Mouse (Mus musculus): ENCODE measurements around the gene Dab2ip. TPM values are rescaled to one million over a fixed set of nuclear protein-coding genes. Genes with fewer than 3 reads are reported as not detected.

Gene Dab2ip
- polyA plus RNA-seq, 1 experiment from 2014 or later, result 56.9 TPM

DNA sequence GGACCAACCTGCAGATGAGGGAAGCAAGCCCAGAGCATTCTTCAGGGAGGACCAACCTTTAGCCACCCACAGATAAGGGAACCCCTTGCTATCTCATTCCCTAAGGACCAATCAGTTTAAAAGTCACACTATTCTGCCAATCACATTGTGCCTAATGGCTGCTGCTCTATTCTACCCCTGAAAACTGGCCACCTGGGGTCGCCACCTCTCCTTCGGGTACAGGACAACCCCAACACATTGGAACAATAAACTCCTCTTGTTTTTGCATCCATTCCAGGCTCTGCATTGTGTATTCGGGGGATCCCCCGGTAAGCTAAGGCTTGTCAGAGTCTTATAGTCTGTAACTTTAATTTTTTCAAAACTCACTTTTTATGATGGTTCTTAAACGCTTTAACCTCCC is 203.4 kb downstream of the Dab2ip start:
- no peak overlapping the region for H3K4me2 ChIP-seq
- no peak for ATAC-seq (ENCODE audit: low FRiP score)
- H3K27ac ChIP-seq, result no peak overlapping the region
- no peak overlapping the region for H3K9ac ChIP-seq
- 87% methylated on average over 5 of the region's 5 CpGs for WGBS
- H3K4me1 ChIP-seq, result peaks cover 8% of the 10 kb centered on the region; the same call in 1 of the 2 replicates
- no peaks in the 10 kb centered on the region for H3K9me3 ChIP-seq
- no peak overlapping the region for H3K4me3 ChIP-seq (replicated peaks)
- no peaks in the 10 kb centered on the region for H3K27me3 ChIP-seq
- H3K36me3 ChIP-seq (replicated peaks), result no peaks in the 10 kb centered on the region

DNA sequence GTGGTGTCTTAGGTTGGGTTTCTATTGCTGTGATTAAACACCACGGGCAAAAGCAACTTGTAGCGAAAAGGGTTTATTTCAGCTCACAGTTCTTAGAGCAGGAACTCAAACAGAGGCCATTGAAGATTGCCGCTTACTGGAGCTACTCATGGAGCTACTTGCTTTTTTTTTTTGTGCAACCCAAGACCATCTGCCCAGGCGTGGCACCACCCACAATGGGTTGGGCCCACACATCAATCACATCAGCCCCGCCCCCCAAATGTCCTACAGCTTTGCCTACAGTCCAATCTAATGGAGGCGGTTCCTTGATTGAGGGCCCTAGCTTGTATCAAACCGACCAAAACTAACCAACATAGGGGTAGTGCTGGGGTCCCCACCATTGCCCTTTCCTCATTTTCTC is 205.8 kb downstream of the Dab2ip start:
- Histone ChIP-seq H3K27me3 (no peaks in the 10 kb centered on the region), H3K27ac (no peak overlapping the region), H3K4me3 (replicated peaks) (no peak overlapping the region), H3K9me3 (no peaks in the 10 kb centered on the region), H3K4me2 (no peak overlapping the region), H3K36me3 (replicated peaks) (no peaks in the 10 kb centered on the region), H3K9ac (no peak overlapping the region), H3K4me1 (peaks cover 20% of the 10 kb centered on the region)
- no peak for ATAC-seq (ENCODE audit: low FRiP score)
- WGBS, result 89% methylated on average over 7 of the region's 7 CpGs

DNA sequence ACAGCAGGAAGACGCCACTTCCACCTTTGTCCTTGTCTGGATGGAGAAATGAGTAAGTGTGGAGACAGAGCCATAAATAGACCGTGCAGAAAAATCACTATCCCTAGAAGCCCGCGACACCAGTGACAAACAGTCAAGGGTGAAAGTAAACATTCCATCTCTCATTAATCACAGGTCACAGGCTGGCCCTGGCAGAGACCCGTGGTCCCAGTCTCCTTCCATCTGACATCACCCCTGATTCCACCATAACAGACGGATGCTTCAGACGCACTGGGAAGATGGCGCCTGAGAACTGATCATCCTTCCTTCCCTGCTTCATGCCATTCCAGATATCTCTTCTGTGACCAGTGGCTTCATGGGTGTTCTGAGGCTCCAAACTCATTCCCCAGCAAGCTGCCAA is 206.3 kb downstream of the Dab2ip start:
- 89% methylated on average over 8 of the region's 8 CpGs for WGBS

DNA sequence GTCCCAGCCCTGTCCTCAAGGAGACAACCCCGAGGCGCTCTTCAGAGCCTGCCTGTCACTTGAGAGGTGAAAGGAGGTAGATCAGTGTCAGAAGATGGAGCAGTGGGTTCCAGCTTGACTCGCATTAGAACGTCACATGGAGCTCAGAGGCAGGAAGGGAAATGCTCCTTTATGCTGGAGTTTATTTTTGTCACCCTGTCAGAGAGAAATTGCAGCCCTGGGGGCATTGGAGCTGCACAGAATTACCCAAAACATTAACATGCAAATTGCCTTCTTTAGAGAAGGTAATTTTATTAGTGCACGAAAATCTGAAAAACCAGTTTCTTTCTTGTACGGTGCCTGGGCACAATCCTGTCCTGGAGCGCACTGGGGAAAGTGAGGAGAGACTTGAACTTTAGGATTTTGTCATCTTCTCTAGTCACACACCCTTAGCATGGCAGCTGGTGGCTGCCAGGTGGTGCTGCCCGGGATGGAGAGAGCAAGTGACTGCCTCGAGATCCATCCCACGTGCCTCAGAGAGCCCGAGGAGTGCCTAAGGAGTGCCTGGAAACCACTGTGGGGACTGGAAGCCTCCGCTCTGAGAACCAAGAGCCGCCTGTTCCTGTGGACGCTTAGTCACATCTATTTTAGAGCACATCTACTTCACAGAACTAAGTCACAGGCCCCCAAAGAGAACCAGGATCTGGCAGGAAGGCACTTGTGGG is 209.9 kb downstream of the Dab2ip start:
- WGBS, result 35% methylated on average over 14 of the region's 14 CpGs
- Histone ChIP-seq H3K4me1 (peaks cover 14% of the 10 kb centered on the region), H3K27me3 (no peaks in the 10 kb centered on the region), H3K9ac (no peak overlapping the region), H3K4me3 (replicated peaks) (no peak overlapping the region), H3K4me2 (no peak overlapping the region), H3K27ac (no peak overlapping the region; the same call in 1 of the 2 replicates), H3K36me3 (replicated peaks) (no peaks in the 10 kb centered on the region), H3K9me3 (no peaks in the 10 kb centered on the region)
- no peak for ATAC-seq (ENCODE audit: low FRiP score)

More for the DNA sequence above, 206.3 kb downstream of the Dab2ip start:
- no peaks in the 10 kb centered on the region for H3K27me3 ChIP-seq
- H3K9ac ChIP-seq, result no peak overlapping the region
- peaks cover 21% of the 10 kb centered on the region for H3K4me1 ChIP-seq
- no peaks in the 10 kb centered on the region for H3K36me3 ChIP-seq (replicated peaks)
- no peaks in the 10 kb centered on the region for H3K9me3 ChIP-seq
- ATAC-seq (ENCODE audit: low FRiP score), result no peak
- H3K4me3 ChIP-seq (replicated peaks), result no peak overlapping the region
- no peak overlapping the region for H3K27ac ChIP-seq
- no peak overlapping the region for H3K4me2 ChIP-seq

DNA sequence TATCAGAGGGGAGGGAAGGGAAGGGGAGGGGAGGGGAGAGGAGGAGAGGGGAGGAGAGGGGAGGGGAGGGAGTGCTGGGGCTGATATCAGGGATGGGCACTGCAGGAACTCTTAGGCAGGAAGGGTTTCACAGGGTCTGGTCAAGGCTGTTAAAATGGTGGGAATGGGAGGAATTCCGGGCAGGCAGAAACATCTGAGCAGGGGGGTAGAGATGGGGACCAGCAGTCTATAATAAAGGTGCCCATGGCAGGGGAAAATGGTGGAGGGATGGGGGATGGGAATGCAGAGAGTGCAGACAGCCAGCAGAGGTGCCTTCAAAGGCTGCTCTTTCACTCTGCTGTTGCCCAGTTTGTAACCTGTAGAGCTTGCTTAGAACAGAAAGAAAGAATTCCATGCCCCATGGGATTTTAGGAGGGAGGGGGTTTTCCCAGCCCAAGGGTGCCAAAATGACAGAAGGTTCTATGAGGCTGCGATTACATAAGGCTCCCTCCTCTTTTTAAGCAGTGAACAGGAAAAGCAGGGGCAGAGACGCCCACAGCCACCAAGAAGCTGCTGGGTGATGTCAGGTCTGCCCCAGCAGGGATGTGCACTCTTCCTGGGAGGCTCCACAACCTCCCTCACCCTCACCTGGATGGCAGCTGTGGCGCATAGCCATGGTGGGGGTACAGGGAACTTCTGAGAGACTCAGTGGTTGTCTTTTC is 210.6 kb downstream of the Dab2ip start:
- Histone ChIP-seq H3K9ac (no peak overlapping the region), H3K4me2 (no peak overlapping the region), H3K9me3 (no peaks in the 10 kb centered on the region), H3K36me3 (replicated peaks) (no peaks in the 10 kb centered on the region), H3K4me3 (replicated peaks) (no peak overlapping the region), H3K27ac (no peak overlapping the region), H3K27me3 (no peaks in the 10 kb centered on the region), H3K4me1 (peaks cover 14% of the 10 kb centered on the region)
- 49% methylated on average over 4 of the region's 4 CpGs for WGBS
- no peak for ATAC-seq (ENCODE audit: low FRiP score)

DNA sequence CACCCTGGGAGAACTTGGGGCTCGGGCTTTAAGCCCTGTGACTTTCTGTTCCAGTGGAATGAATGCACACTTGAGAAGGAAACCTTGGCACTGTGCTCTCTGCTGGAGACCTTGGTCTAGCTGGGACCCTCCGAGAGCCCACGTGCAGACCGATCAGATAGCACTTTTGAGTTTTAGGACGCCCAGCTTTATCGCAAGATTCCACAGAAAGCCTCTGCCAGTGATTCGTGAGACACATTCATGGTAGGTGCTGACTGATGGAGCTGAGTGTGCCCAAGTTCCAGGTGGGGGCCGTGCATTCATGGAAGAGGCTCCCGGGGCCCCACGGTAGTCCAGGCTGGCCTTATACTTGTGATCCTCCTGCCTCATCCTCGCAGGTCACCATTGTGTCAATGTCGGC is 211.3 kb downstream of the Dab2ip start:
- ATAC-seq (ENCODE audit: low FRiP score), result no peak
- 86% methylated on average over 12 of the region's 12 CpGs for WGBS
- no peak overlapping the region for H3K4me2 ChIP-seq
- no peak overlapping the region for H3K9ac ChIP-seq
- H3K27me3 ChIP-seq, result no peaks in the 10 kb centered on the region
- H3K4me1 ChIP-seq, result peaks cover 14% of the 10 kb centered on the region
- H3K9me3 ChIP-seq, result no peaks in the 10 kb centered on the region
- H3K36me3 ChIP-seq (replicated peaks), result no peaks in the 10 kb centered on the region
- H3K4me3 ChIP-seq (replicated peaks), result no peak overlapping the region
- no peak overlapping the region for H3K27ac ChIP-seq

DNA sequence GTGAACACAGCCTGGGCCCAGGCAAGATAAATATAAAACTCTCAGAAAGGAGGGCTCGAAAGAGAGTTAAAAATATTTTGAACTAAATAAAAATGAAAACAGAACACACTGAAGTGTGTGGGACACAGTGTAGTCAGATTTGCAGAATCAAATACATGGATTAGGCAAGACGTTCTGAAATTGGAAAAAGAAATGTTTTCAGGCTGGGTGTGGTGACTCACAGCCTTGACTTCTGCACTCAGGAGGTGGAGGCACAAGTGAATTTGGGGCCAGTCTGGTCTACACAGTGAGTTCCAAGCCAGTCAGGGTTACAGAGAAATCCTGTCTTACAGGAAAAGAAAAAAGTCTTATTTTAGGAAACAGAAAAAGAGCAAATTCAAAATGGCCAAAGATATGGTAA is 212.5 kb downstream of the Dab2ip start:
- no peaks in the 10 kb centered on the region for H3K9me3 ChIP-seq
- H3K36me3 ChIP-seq (replicated peaks), result no peaks in the 10 kb centered on the region
- 82% methylated on average over 2 of the region's 2 CpGs for WGBS
- no peaks in the 10 kb centered on the region for H3K27me3 ChIP-seq
- no peak overlapping the region for H3K4me2 ChIP-seq
- peaks cover 14% of the 10 kb centered on the region for H3K4me1 ChIP-seq
- no peak for ATAC-seq (ENCODE audit: low FRiP score)
- no peak overlapping the region for H3K27ac ChIP-seq
- H3K9ac ChIP-seq, result no peak overlapping the region
- H3K4me3 ChIP-seq (replicated peaks), result no peak overlapping the region

DNA sequence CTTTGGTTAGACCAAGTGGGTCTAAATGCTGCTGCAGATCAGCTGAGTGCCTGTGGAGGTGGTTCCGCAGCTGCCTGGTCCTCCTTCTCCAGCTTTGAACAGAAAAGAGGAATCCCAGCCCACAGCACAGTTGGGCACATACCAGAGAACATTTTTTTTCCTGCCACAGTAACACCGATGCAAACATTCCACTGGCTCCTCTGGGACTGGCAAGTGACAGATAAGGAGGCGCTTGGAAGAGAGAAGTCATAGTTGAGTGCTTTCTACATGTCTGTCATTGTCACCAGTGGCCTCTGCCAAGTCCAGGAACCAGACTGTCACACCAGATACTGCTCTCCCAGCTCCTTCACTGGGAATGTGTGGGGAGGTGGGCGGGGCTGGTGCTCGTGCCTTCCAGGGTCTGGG is 217.6 kb downstream of the Dab2ip start:
- WGBS, result 71% methylated on average over 5 of the region's 5 CpGs
- Histone ChIP-seq H3K4me2 (no peak overlapping the region), H3K27me3 (no peaks in the 10 kb centered on the region), H3K4me3 (replicated peaks) (no peak overlapping the region), H3K9ac (no peak overlapping the region), H3K4me1 (no peaks in the 10 kb centered on the region), H3K27ac (no peak overlapping the region), H3K9me3 (no peaks in the 10 kb centered on the region), H3K36me3 (replicated peaks) (no peaks in the 10 kb centered on the region)
- ATAC-seq (ENCODE audit: low FRiP score), result no peak

DNA sequence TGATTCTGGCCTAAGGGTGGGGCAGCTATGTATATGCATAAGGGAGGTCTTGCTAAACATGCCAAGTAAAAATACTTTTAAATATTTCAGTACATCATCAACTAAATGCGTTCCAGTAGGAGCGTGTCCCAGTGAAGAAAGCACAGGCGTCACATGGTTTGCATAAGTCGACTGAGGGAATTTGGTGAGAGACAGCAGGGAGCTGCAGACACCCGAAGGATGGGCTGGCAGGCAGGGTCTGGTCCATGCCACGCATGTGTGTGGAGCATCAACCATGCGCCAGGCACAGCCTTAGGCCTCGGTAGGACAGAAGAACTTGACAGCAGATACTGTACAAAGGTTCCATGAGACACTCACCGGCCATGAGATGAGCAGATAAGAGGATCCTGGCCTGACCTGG is 218.9 kb downstream of the Dab2ip start:
- peaks cover 3% of the 10 kb centered on the region; the same call in 1 of the 2 replicates for H3K4me1 ChIP-seq
- H3K4me3 ChIP-seq (replicated peaks), result no peak overlapping the region
- WGBS, result 92% methylated on average over 9 of the region's 9 CpGs
- H3K4me2 ChIP-seq, result no peak overlapping the region
- H3K9ac ChIP-seq, result no peak overlapping the region
- no peaks in the 10 kb centered on the region for H3K36me3 ChIP-seq (replicated peaks)
- H3K27ac ChIP-seq, result no peak overlapping the region
- no peaks in the 10 kb centered on the region for H3K9me3 ChIP-seq
- ATAC-seq (ENCODE audit: low FRiP score), result no peak
- H3K27me3 ChIP-seq, result no peaks in the 10 kb centered on the region

DNA sequence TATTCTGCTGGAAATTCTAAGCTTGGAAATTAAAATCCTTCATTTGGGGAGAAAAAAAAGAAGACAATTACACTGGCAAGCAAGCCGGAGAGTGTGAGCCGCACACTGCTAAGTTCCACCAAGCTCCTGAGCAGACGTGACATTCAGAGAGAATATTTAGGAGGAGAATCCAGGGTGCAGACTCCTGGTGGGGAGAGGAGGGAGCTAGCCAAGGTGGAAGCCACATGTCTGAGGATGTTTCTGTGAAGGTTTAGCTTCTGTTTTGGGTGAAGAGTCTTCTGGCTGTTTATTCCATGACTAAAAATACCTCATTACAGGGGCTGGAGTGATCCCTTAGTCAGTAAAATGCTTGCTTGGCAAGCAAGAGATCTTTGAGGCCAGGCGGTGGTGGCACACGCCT is 221.2 kb downstream of the Dab2ip start:
- Histone ChIP-seq H3K4me1 (peaks cover 16% of the 10 kb centered on the region), H3K27ac (no peak overlapping the region), H3K9me3 (no peaks in the 10 kb centered on the region), H3K4me2 (no peak overlapping the region), H3K36me3 (replicated peaks) (no peaks in the 10 kb centered on the region), H3K27me3 (no peaks in the 10 kb centered on the region), H3K9ac (no peak overlapping the region), H3K4me3 (replicated peaks) (no peak overlapping the region)
- ATAC-seq (ENCODE audit: low FRiP score), result no peak
- WGBS, result 94% methylated on average over 5 of the region's 5 CpGs

Other genes with a start within 250 kb of the Dab2ip start
- 11.0 TPM in 2 replicates for gene Stom, start 221.3 kb upstream of the Dab2ip start, polyA plus RNA-seq (2016; fragmentation: Nextera tagmentation; extraction: Ambion mirVana)
- gene 4930568D16Rik, start 190.5 kb upstream of the Dab2ip start, polyA plus RNA-seq (2016; fragmentation: Nextera tagmentation; extraction: Ambion mirVana), result not detected in 2 replicates
- gene 4930402F06Rik, start 161.1 kb upstream of the Dab2ip start, polyA plus RNA-seq (2016; fragmentation: Nextera tagmentation; extraction: Ambion mirVana), result not detected in 2 replicates
- 4.7 and 4.9 TPM in 2 replicates for gene Ggta1, start 95.0 kb upstream of the Dab2ip start, polyA plus RNA-seq (2016; fragmentation: Nextera tagmentation; extraction: Ambion mirVana)

Data from forebrain, embryonic 12.5 days (tissue).